Mouse (Mus musculus): Measurements from ENCODE around the gene Gtf3c1.

DNA sequence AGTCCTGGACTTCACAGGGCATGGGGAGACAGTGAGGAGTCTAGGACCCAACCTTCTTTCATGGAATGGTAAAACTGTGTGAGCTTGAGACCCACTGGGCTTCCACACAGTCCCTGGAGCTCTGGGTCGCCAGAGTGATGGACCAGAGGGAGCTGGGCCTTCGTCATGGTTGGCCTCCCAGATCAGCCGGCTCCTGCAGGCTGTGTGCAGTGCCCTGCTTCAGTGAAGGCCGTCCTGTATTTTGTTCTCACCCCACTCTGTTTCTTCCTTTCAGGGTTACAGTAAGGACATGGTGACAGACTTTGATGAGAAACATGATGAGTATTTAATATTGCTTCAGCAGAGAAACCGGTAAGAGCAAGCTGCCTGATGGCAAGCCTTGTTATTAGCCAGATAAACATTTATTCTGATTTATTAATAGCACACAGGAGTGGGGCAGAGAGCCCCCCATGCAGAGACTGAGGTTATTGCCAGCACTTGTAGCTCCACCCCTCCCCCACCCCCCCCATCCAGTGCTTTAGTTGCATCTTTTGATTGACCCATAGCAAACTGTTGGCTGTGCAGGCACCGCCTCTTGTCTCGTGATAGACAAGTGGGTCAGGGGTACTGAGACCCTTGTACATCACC is 45.2 kb upstream of the Gtf3c1 start:
- TF ChIP-seq EP300 (IDR thresholded peaks at IDR 0.05; ENCODE audit: low read depth) (no peak), CTCF (IDR thresholded peaks at IDR 0.05; ENCODE audit: low read depth) (no peak)
